Mouse (Mus musculus): ENCODE data around the gene Efr3b. TPM values are rescaled to one million over a fixed set of nuclear protein-coding genes. Genes with fewer than 3 reads are reported as not detected.

Efr3b gene
- total and polyA plus RNA-seq, 2 experiments from 2014 or later, result 29.0 to 159 TPM

- no peak for TF ChIP-seq CTCF (IDR thresholded peaks at IDR 0.05; ENCODE audit: low read depth)
- H3K36me3 ChIP-seq (ENCODE audit: insufficient read depth, low read length), result no peaks in the 10 kb centered on the region
- DNase-seq (ENCODE audit: low spot score) (no peak), ATAC-seq (no peak)
- no peaks in the 10 kb centered on the region for H3K9me3 ChIP-seq (ENCODE audit: low read length)
- H3K4me2 ChIP-seq (ENCODE audit: low read depth, low read length), result no peak overlapping the region
- no peak overlapping the region for H3K27ac ChIP-seq
- H3K27me3 ChIP-seq (ENCODE audit: insufficient read depth, low read length), result no peaks in the 10 kb centered on the region
- WGBS, result 37% methylated on average over 8 of the region's 8 CpGs
- no peak overlapping the region for H3K9ac ChIP-seq (replicated peaks; ENCODE audit: low read length)
- H3K4me1 ChIP-seq (ENCODE audit: insufficient read depth, low read length), result no peaks in the 10 kb centered on the region
- H3K4me3 ChIP-seq (ENCODE audit: low read length), result no peak overlapping the region
These were observed 36.7 kb upstream of the Efr3b start for GRCm38 (mm10) chr12:4075407-4075806.

DNA sequence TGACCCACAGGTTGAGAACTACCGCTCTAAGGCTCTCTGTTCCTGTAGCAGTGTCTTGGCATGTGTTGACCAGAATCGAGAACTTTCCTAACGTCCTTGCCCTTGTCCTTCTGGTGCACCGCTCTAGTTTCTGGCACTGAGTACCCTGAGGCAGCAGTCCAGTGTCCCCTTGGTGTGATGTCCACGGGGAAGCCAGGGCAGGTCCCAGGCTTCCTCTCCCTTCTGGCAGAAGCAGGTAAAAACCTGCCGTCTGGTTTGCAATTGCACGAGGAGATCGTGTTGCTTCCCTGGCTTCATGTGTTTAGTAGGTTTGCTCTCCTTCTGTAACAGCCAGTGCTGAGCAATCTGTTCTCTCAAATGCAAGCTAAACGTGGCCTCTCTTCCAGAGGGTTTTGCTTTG is 33.0 kb upstream of the Efr3b start:
- no peaks in the 10 kb centered on the region for H3K4me1 ChIP-seq (ENCODE audit: insufficient read depth, low read length)
- ATAC-seq (no peak), DNase-seq (ENCODE audit: low spot score) (no peak)
- H3K27me3 ChIP-seq (ENCODE audit: insufficient read depth, low read length), result no peaks in the 10 kb centered on the region
- H3K36me3 ChIP-seq (ENCODE audit: insufficient read depth, low read length), result no peaks in the 10 kb centered on the region
- H3K9ac ChIP-seq (replicated peaks; ENCODE audit: low read length), result no peak overlapping the region
- no peak for TF ChIP-seq CTCF (IDR thresholded peaks at IDR 0.05; ENCODE audit: low read depth)
- H3K9me3 ChIP-seq (ENCODE audit: low read length), result no peaks in the 10 kb centered on the region
- 85% methylated on average over 9 of the region's 9 CpGs for WGBS
- H3K4me2 ChIP-seq (ENCODE audit: low read depth, low read length), result no peak overlapping the region
- no peak overlapping the region for H3K4me3 ChIP-seq (ENCODE audit: low read length)
- H3K27ac ChIP-seq, result no peak overlapping the region

- DNase-seq (ENCODE audit: low spot score), result no peak
- Histone ChIP-seq H3K9me3 (ENCODE audit: low read length) (no peaks in the 10 kb centered on the region), H3K4me2 (ENCODE audit: low read depth, low read length) (no peak overlapping the region), H3K27me3 (ENCODE audit: insufficient read depth, low read length) (no peaks in the 10 kb centered on the region), H3K4me3 (ENCODE audit: low read length) (no peak overlapping the region), H3K27ac (no peak overlapping the region), H3K4me1 (ENCODE audit: insufficient read depth, low read length) (no peaks in the 10 kb centered on the region), H3K36me3 (ENCODE audit: insufficient read depth, low read length) (no peaks in the 10 kb centered on the region), H3K9ac (replicated peaks; ENCODE audit: low read length) (no peak overlapping the region)
- ATAC-seq, result no peak
- TF ChIP-seq CTCF (IDR thresholded peaks at IDR 0.05; ENCODE audit: low read depth), result no peak
- 83% methylated on average over 4 of the region's 4 CpGs for WGBS
These were observed 29.8 kb upstream of the Efr3b start for GRCm38 (mm10) chr12:4068551-4068950.

GRCm38 (mm10) chr12:4066681-4067459 is 28.2 kb upstream of the Efr3b start:
- DNase-seq (ENCODE audit: low spot score), result no peak
- no peaks in the 10 kb centered on the region for H3K27me3 ChIP-seq (ENCODE audit: insufficient read depth, low read length)
- H3K4me3 ChIP-seq (ENCODE audit: low read length), result no peak overlapping the region
- H3K9me3 ChIP-seq (ENCODE audit: low read length), result no peaks in the 10 kb centered on the region
- H3K27ac ChIP-seq, result no peak overlapping the region
- WGBS, result 72% methylated on average over 6 of the region's 6 CpGs
- ATAC-seq, result no peak
- no peaks in the 10 kb centered on the region for H3K36me3 ChIP-seq (ENCODE audit: insufficient read depth, low read length)
- H3K9ac ChIP-seq (replicated peaks; ENCODE audit: low read length), result no peak overlapping the region
- TF ChIP-seq CTCF (IDR thresholded peaks at IDR 0.05; ENCODE audit: low read depth), result no peak
- no peaks in the 10 kb centered on the region for H3K4me1 ChIP-seq (ENCODE audit: insufficient read depth, low read length)
- no peak overlapping the region for H3K4me2 ChIP-seq (ENCODE audit: low read depth, low read length)

DNA sequence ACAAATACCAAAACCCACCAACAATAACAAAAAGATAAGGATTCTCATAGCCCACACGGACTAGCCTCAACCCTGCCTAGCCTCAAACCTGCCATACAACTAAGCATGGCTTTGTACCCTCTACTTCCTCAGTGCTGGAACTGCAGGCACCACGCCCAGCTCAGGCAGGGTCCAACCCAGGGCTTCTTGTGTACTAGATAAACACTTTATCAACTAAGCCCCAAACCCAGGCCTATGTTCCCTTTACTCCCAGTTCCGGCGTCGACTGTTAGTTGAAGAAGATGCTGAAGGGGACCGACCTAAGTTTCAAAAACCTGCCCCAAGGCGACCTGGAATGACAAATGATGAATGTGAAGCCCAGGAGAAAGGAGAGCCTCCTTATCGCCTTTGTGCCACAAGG is 27.2 kb upstream of the Efr3b start:
- no peaks in the 10 kb centered on the region for H3K9me3 ChIP-seq (ENCODE audit: low read length)
- TF ChIP-seq CTCF (IDR thresholded peaks at IDR 0.05; ENCODE audit: low read depth), result no peak
- H3K27ac ChIP-seq, result no peak overlapping the region
- no peak for ATAC-seq
- H3K4me3 ChIP-seq (ENCODE audit: low read length), result no peak overlapping the region
- H3K4me1 ChIP-seq (ENCODE audit: insufficient read depth, low read length), result no peaks in the 10 kb centered on the region
- no peaks in the 10 kb centered on the region for H3K36me3 ChIP-seq (ENCODE audit: insufficient read depth, low read length)
- no peak for DNase-seq (ENCODE audit: low spot score)
- no peak overlapping the region for H3K9ac ChIP-seq (replicated peaks; ENCODE audit: low read length)
- no peaks in the 10 kb centered on the region for H3K27me3 ChIP-seq (ENCODE audit: insufficient read depth, low read length)
- H3K4me2 ChIP-seq (ENCODE audit: low read depth, low read length), result no peak overlapping the region
- 76% methylated on average over 8 of the region's 8 CpGs for WGBS

DNA sequence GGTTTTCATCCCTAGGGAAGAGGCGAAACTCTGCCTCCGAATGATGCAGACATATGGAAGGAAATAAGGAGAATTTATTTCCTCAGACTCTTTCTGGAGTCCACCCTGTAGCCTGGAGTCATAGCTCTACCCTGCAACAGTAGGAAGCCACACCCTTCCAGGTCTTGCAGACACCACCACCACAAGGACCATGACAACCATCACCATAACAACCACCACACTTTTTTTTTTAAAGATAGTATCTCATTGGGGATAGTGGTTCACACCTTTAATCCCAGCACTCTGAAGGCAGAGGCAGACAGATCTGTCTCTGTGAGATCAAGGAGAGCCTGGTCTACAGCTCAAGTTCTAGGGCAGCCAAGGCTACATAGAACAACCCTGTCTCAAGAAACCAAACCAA is 26.8 kb upstream of the Efr3b start:
- Histone ChIP-seq H3K9me3 (ENCODE audit: low read length) (no peaks in the 10 kb centered on the region), H3K36me3 (ENCODE audit: insufficient read depth, low read length) (no peaks in the 10 kb centered on the region), H3K27me3 (ENCODE audit: insufficient read depth, low read length) (no peaks in the 10 kb centered on the region), H3K27ac (no peak overlapping the region), H3K4me2 (ENCODE audit: low read depth, low read length) (no peak overlapping the region), H3K4me3 (ENCODE audit: low read length) (no peak overlapping the region), H3K4me1 (ENCODE audit: insufficient read depth, low read length) (no peaks in the 10 kb centered on the region), H3K9ac (replicated peaks; ENCODE audit: low read length) (no peak overlapping the region)
- DNase-seq (ENCODE audit: low spot score), result no peak
- WGBS, result 96% methylated on average over 2 of the region's 2 CpGs
- no peak for TF ChIP-seq CTCF (IDR thresholded peaks at IDR 0.05; ENCODE audit: low read depth)
- ATAC-seq, result no peak

GRCm38 (mm10) chr12:4059683-4060082 is 21.0 kb upstream of the Efr3b start:
- no peak overlapping the region for H3K4me2 ChIP-seq (ENCODE audit: low read depth, low read length)
- H3K27ac ChIP-seq, result no peak overlapping the region
- 90% methylated on average over 4 of the region's 4 CpGs for WGBS
- DNase-seq (ENCODE audit: low spot score), result no peak
- no peak for ATAC-seq
- H3K27me3 ChIP-seq (ENCODE audit: insufficient read depth, low read length), result no peaks in the 10 kb centered on the region
- H3K4me1 ChIP-seq (ENCODE audit: insufficient read depth, low read length), result no peaks in the 10 kb centered on the region
- no peaks in the 10 kb centered on the region for H3K36me3 ChIP-seq (ENCODE audit: insufficient read depth, low read length)
- no peaks in the 10 kb centered on the region for H3K9me3 ChIP-seq (ENCODE audit: low read length)
- H3K9ac ChIP-seq (replicated peaks; ENCODE audit: low read length), result no peak overlapping the region
- no peak for TF ChIP-seq CTCF (IDR thresholded peaks at IDR 0.05; ENCODE audit: low read depth)
- H3K4me3 ChIP-seq (ENCODE audit: low read length), result no peak overlapping the region
